Comparison of ENCODE assay signal across 16 mouse cellular contexts in genomic region chr2:93666146-93666858, GRCm38 (mm10). TPM values are rescaled to one million over a fixed set of nuclear protein-coding genes. Genes with fewer than 3 reads are reported as not detected.
DNase-seq lines count a peak whose midpoint lies in the region; ATAC-seq lines count a peak whose summit lies in the region.
"Had no signal": no experiment of that assay in that cellular context is flagged by ENCODE, and none has a peak within 500 bp of the region (broad histone marks: within the 10 kb centered on the region; RNA-seq: fewer than 3 reads in every experiment).

No protein-coding gene starts in this region.

- no peak overlapping the region for H3K9ac ChIP-seq in forebrain, embryonic 15.5 days (replicated peaks)
- no peak overlapping the region for H3K9ac ChIP-seq in forebrain, embryonic 13.5 days
- H3K9ac ChIP-seq in kidney, embryonic 14.5 days (ENCODE audit: low read depth, low read length), result no peak overlapping the region
- no peak overlapping the region for H3K9ac ChIP-seq in lung, embryonic 16.5 days (ENCODE audit: low read length)
- H3K9ac ChIP-seq: heart, embryonic 15.5 days; liver, embryonic 13.5 days; neural tube, embryonic 12.5 days had no signal

- DNase-seq in kidney, postnatal 10 days, result peak; percentile 59
- DNase-seq in brain, adult 2 months (ENCODE audit: low read depth, low spot score), result peak; percentile 60
- no peak for DNase-seq in testis, postnatal 14 days (ENCODE audit: low spot score)
- DNase-seq: cerebellum, adult 11-12 months; liver, embryonic 13.5 days; right cerebral cortex, postnatal 14 days had no signal

- peaks cover 8% of the 10 kb centered on the region for H3K4me1 ChIP-seq in forebrain, embryonic 15.5 days
- peaks cover 6% of the 10 kb centered on the region for H3K4me1 ChIP-seq in forebrain, embryonic 13.5 days
- H3K4me1 ChIP-seq in kidney, embryonic 14.5 days (ENCODE audit: control insufficient read depth, insufficient read depth, low read length), result no peaks in the 10 kb centered on the region
- H3K4me1 ChIP-seq in lung, embryonic 16.5 days (replicated peaks; ENCODE audit: control insufficient read depth, insufficient read depth, low read length), result no peaks in the 10 kb centered on the region; the same call in 1 of the 2 replicates

- no peak overlapping the region for H3K4me2 ChIP-seq in forebrain, embryonic 15.5 days (replicated peaks)
- H3K4me2 ChIP-seq in forebrain, embryonic 13.5 days, result no peak overlapping the region
- H3K4me2 ChIP-seq in kidney, embryonic 14.5 days (replicated peaks; ENCODE audit: low read depth, low read length), result no peak overlapping the region
- no peak overlapping the region for H3K4me2 ChIP-seq in lung, embryonic 16.5 days (ENCODE audit: low read depth, low read length)
- H3K4me2 ChIP-seq: heart, embryonic 15.5 days; liver, embryonic 13.5 days; midbrain, embryonic 11.5 days; neural tube, embryonic 12.5 days had no signal

- H3K4me3 ChIP-seq in forebrain, embryonic 15.5 days, result no peak overlapping the region
- no peak overlapping the region for H3K4me3 ChIP-seq in forebrain, embryonic 13.5 days
- no peak overlapping the region for H3K4me3 ChIP-seq in kidney, embryonic 14.5 days (ENCODE audit: low read length)
- H3K4me3 ChIP-seq in lung, embryonic 16.5 days (ENCODE audit: low read length), result no peak overlapping the region
- H3K4me3 ChIP-seq: heart, embryonic 15.5 days; left cerebral cortex, adult 2 months; liver, embryonic 13.5 days; neural tube, embryonic 12.5 days had no signal

- peak overlapping the region; percentile 54; the same call in 1 of the 2 replicates for H3K27ac ChIP-seq in forebrain, embryonic 15.5 days (replicated peaks)
- H3K27ac ChIP-seq in forebrain, embryonic 13.5 days, result no peak overlapping the region
- no peak overlapping the region for H3K27ac ChIP-seq in kidney, embryonic 14.5 days (ENCODE audit: low read depth, low read length)
- no peak overlapping the region for H3K27ac ChIP-seq in lung, embryonic 16.5 days (ENCODE audit: low read length)
- H3K27ac ChIP-seq: heart, embryonic 15.5 days; left cerebral cortex, adult 2 months; liver, embryonic 13.5 days; neural tube, embryonic 12.5 days had no signal

- no peaks in the 10 kb centered on the region for H3K36me3 ChIP-seq in forebrain, embryonic 15.5 days
- H3K36me3 ChIP-seq in forebrain, embryonic 13.5 days (ENCODE audit: poor library complexity, severe bottlenecking), result no peaks in the 10 kb centered on the region
- no peaks in the 10 kb centered on the region for H3K36me3 ChIP-seq in kidney, embryonic 14.5 days (ENCODE audit: control insufficient read depth, insufficient read depth, low read length)
- H3K36me3 ChIP-seq in lung, embryonic 16.5 days (ENCODE audit: control insufficient read depth, insufficient read depth, low read length), result no peaks in the 10 kb centered on the region
- H3K36me3 ChIP-seq: heart, embryonic 15.5 days; liver, embryonic 13.5 days; neural tube, embryonic 12.5 days had no signal

- H3K27me3 ChIP-seq in forebrain, embryonic 15.5 days, result 0 out of 2 replicates have a peak, but pooled peaks cover 7% of the 10 kb centered on the region
- H3K27me3 ChIP-seq in forebrain, embryonic 13.5 days, result peaks cover 38% of the 10 kb centered on the region
- peaks cover 7% of the 10 kb centered on the region; the same call in 1 of the 2 replicates for H3K27me3 ChIP-seq in kidney, embryonic 14.5 days (ENCODE audit: control insufficient read depth, insufficient read depth, low read length)
- peaks cover 3% of the 10 kb centered on the region; the same call in 1 of the 2 replicates for H3K27me3 ChIP-seq in lung, embryonic 16.5 days (ENCODE audit: control insufficient read depth, insufficient read depth, low read depth, low read length)
- H3K27me3 ChIP-seq: heart, embryonic 15.5 days; liver, embryonic 13.5 days; neural tube, embryonic 12.5 days had no signal

- no peak for ATAC-seq in forebrain, embryonic 15.5 days (replicated peaks)
- ATAC-seq in forebrain, embryonic 13.5 days, result no peak
- no peak for ATAC-seq in kidney, embryonic 14.5 days (ENCODE audit: low FRiP score, low TSS enrichment)
- ATAC-seq in lung, embryonic 16.5 days (ENCODE audit: low read depth), result peak; percentile 71
- ATAC-seq in granulocyte monocyte progenitor cell, adult 5-6 weeks (replicated peaks; ENCODE audit: poor library complexity, severe bottlenecking), result no peak
- ATAC-seq: inflammation-experienced regulatory T-cells, adult 6 months had no signal

- no peaks in the 10 kb centered on the region for H3K9me3 ChIP-seq in forebrain, embryonic 15.5 days
- H3K9me3 ChIP-seq in forebrain, embryonic 13.5 days (replicated peaks), result peaks cover 2% of the 10 kb centered on the region; the same call in 1 of the 2 replicates
- H3K9me3 ChIP-seq in kidney, embryonic 14.5 days (ENCODE audit: control insufficient read depth, low read length), result no peaks in the 10 kb centered on the region
- H3K9me3 ChIP-seq in lung, embryonic 16.5 days (ENCODE audit: control insufficient read depth, low read length), result no peaks in the 10 kb centered on the region
- H3K9me3 ChIP-seq: heart, embryonic 15.5 days; liver, embryonic 13.5 days; neural tube, embryonic 12.5 days had no signal

- WGBS in forebrain, embryonic 15.5 days, result 44% methylated on average over 3 of the region's 3 CpGs
- 63% methylated on average over 3 of the region's 3 CpGs for WGBS in forebrain, embryonic 13.5 days
- WGBS in kidney, embryonic 14.5 days, result 31% methylated on average over 3 of the region's 3 CpGs
- whole genome bisulfite sequencing in lung, embryonic 16.5 days, result 33% methylated on average over 3 of the region's 3 CpGs

RNA-seq across cellular contexts. Expression of gene Alx4, which starts 24.1 kb away (rescaled TPM):
- 0.65 and 0.85 TPM in 2 replicates for polyA plus RNA-seq in forebrain, embryonic 15.5 days (2015; fragmentation: Nextera tagmentation; extraction: Ambion mirVana)
- 0.62 and 1.00 TPM in 2 replicates for polyA plus RNA-seq in forebrain, embryonic 13.5 days (2015; fragmentation: Nextera tagmentation; extraction: Ambion mirVana)
- polyA plus RNA-seq in kidney, embryonic 14.5 days (2014; fragmentation: Nextera tagmentation; extraction: Ambion mirVana), result 0.22 and 0.34 TPM in 2 replicates
- 0.03 TPM in 1 of 2 replicates, not detected in the other for polyA plus RNA-seq in lung, embryonic 16.5 days (2015; fragmentation: Nextera tagmentation; extraction: Ambion mirVana)
- total RNA-seq in granulocyte monocyte progenitor cell, adult 5-6 weeks (2014; fragmentation: Nextera tagmentation), result not detected in 2 replicates
- total RNA-seq in granulocyte monocyte progenitor cell, adult 5-6 weeks (2017), result not detected in 2 replicates
